Mouse (Mus musculus) left cerebral cortex, adult 18-20 months (tissue): Measurements from ENCODE around the gene Gm6121. TPM values are rescaled to one million over a fixed set of nuclear protein-coding genes. Genes with fewer than 3 reads are reported as not detected.
"Not testable (repeated sequence)": the region's sequence is repeated elsewhere in the genome, so short reads cannot be mapped to it uniquely, and the experiment has no call there.

ENCODE experiments used
- DNase-seq, 2 experiments: peaks; one replicate each; pipeline ENCODE4 v3.0.0; 2021 to 2022; ENCODE audit warnings: low spot score in 2 of 2, mixed read lengths in 1 of 2
- long read RNA-seq, 2 experiments: library from polyadenylated mRNA; stranded (forward); transcript quantifications; one replicate each; pipeline ENCODE4 v2.0.0; 2021
- total RNA-seq, 2 experiments: library from RNA; stranded (reverse); gene quantifications; 2 replicates each; pipeline ENCODE4 v1.2.3; 2021

Gm6121 gene
- not detected for total RNA-seq
- long read RNA-seq, experiment 1: 0 reads
- long read RNA-seq, experiment 2: 0 reads

DNA sequence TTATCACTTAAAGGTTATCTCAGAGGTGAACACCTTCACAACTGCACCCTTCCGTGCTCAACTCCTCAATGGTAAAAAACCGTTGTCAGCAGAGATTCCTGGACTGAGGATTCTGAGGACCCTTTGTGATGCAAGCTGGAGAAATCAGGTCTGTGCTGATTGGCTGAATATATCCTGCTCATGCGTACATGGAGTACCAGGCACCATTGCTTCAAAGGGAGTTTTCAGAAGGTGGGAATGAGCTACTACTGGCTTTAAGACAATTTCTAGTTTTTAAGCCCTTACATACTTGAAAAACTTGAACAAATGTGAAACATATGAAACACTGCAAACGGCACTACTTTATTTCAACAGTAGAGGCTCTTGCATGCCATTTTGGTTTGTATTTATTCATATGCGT lies at the start of gene Gm6121:
TSS of gene Gm6121 (minus strand) at position 101 of the 400 bp plus-strand sequence.
- not testable (repeated sequence) for DNase-seq

Other genes with a start within 250 kb of the Gm6121 start
- not detected for gene Gm14525, start 233.1 kb downstream of the Gm6121 start, total RNA-seq